Mouse (Mus musculus) limb, embryonic 14.5 days (tissue): ENCODE measurements at regions not wholly inside any gene's neighbourhood (a gene's known extent, or its start where the extent isn't known, plus 50 kb on each side); places are given as distances from the start of the nearest gene placed in this dataset.

Source experiments
- ATAC-seq: fragments of 200-750 bp; cut with Nextera tagmentation; 2 replicates; pipeline ENCODE4 v1.8.0; 2017; ENCODE audit warnings: low read depth, moderate number of reproducible peaks, moderate TSS enrichment; ENCODE audit not compliant: low FRiP score
- DNase-seq: peaks from one replicate; pipeline ENCODE4 v3.0.0-alpha.2; 2015; ENCODE audit warnings: low spot score
- H3K27ac ChIP-seq: fragments of 300-500 bp; sonication (generic); replicated peaks from 2 replicates; pipeline ENCODE4 v1.5.1; 2014; ENCODE audit warnings: low read depth, mild to moderate bottlenecking, low read length, moderate library complexity, mixed read lengths
- H3K27me3 ChIP-seq: fragments of 300-500 bp; sonication (generic); 2 replicates; pipeline ENCODE4 v1.6.1; 2014; ENCODE audit warnings: low read length, mixed read lengths; ENCODE audit not compliant: control insufficient read depth, insufficient read depth
- H3K36me3 ChIP-seq: fragments of 300-500 bp; sonication (generic); 2 replicates; pipeline ENCODE4 v1.6.1; 2014; ENCODE audit warnings: mild to moderate bottlenecking, low read length, moderate library complexity, mixed read lengths; ENCODE audit not compliant: control insufficient read depth, insufficient read depth
- H3K4me1 ChIP-seq: fragments of 300-500 bp; sonication (generic); 2 replicates; pipeline ENCODE4 v1.6.1; 2014; ENCODE audit warnings: antibody characterized with exemption, low read length, mixed read lengths; ENCODE audit not compliant: control insufficient read depth, insufficient read depth
- H3K4me2 ChIP-seq: fragments of 300-500 bp; sonication (generic); replicated peaks from 2 replicates; pipeline ENCODE4 v1.6.1; 2014; ENCODE audit warnings: low read depth, mild to moderate bottlenecking, low read length, moderate library complexity; ENCODE audit not compliant: severe bottlenecking
- H3K4me3 ChIP-seq: fragments of 300-500 bp; sonication (generic); replicated peaks from 2 replicates; pipeline ENCODE4 v1.5.1; 2014; ENCODE audit warnings: low read length
- H3K9ac ChIP-seq: fragments of 300-500 bp; sonication (generic); 2 replicates; pipeline ENCODE4 v1.6.1; 2014; ENCODE audit warnings: mild to moderate bottlenecking, low read depth, low read length, moderate library complexity; ENCODE audit not compliant: severe bottlenecking
- H3K9me3 ChIP-seq: fragments of 300-500 bp; sonication (generic); 2 replicates; pipeline ENCODE4 v1.6.1; 2016; ENCODE audit warnings: low read length; ENCODE audit not compliant: control insufficient read depth
- POLR2A ChIP-seq: fragments of 200-500 bp; IDR thresholded peaks from 2 replicates; pipeline ENCODE4 v1.8.0; 2012; ENCODE audit warnings: inconsistent platforms, mild to moderate bottlenecking, moderate library complexity, borderline replicate concordance; ENCODE audit not compliant: insufficient read depth, insufficient read length; ENCODE audit errors: extremely low read depth
- WGBS: fragments of 180-500 bp; shearing (Covaris S2); extraction: QIAGEN DNeasy Blood & Tissue Kit; methylation state at CpG from one replicate; pipeline ENCODE4 v1.1.7; 2014; 5-methylcytosine and 5-hydroxymethylcytosine counted together

GRCm38 (mm10) chr13:37658519-37658918 is 119.7 kb upstream of the Rreb1 start:
- Histone ChIP-seq H3K9ac (no peak overlapping the region), H3K9me3 (no peaks in the 10 kb centered on the region), H3K4me3 (no peak overlapping the region), H3K27me3 (no peaks in the 10 kb centered on the region), H3K4me2 (no peak overlapping the region), H3K36me3 (no peaks in the 10 kb centered on the region), H3K4me1 (no peaks in the 10 kb centered on the region), H3K27ac (no peak overlapping the region)
- DNase-seq = no peak
- no peak for TF ChIP-seq POLR2A
- ATAC-seq = no peak
- 79% methylated on average over 6 of the region's 6 CpGs for WGBS

GRCm38 (mm10) chr13:37660083-37660482 is 118.1 kb upstream of the Rreb1 start:
- no peak for TF ChIP-seq POLR2A
- no peak overlapping the region for H3K9ac ChIP-seq
- no peak for ATAC-seq
- no peak overlapping the region for H3K4me2 ChIP-seq
- DNase-seq = no peak
- no peaks in the 10 kb centered on the region for H3K9me3 ChIP-seq
- no peak overlapping the region for H3K27ac ChIP-seq
- H3K4me3 ChIP-seq = no peak overlapping the region
- H3K27me3 ChIP-seq = no peaks in the 10 kb centered on the region
- 94% methylated on average over 4 of the region's 4 CpGs for WGBS
- H3K36me3 ChIP-seq = no peaks in the 10 kb centered on the region
- no peaks in the 10 kb centered on the region for H3K4me1 ChIP-seq

GRCm38 (mm10) chr13:37660668-37661067 is 117.5 kb upstream of the Rreb1 start:
- no peak overlapping the region for H3K27ac ChIP-seq
- no peak overlapping the region for H3K4me2 ChIP-seq
- H3K4me3 ChIP-seq = no peak overlapping the region
- no peaks in the 10 kb centered on the region for H3K36me3 ChIP-seq
- TF ChIP-seq POLR2A = no peak
- H3K9me3 ChIP-seq = no peaks in the 10 kb centered on the region
- no peaks in the 10 kb centered on the region for H3K4me1 ChIP-seq
- no peaks in the 10 kb centered on the region for H3K27me3 ChIP-seq
- DNase-seq = no peak
- no peak overlapping the region for H3K9ac ChIP-seq
- no peak; the same call in 1 of the 2 replicates for ATAC-seq

- WGBS = 56% methylated on average over 2 of the region's 2 CpGs
- Histone ChIP-seq H3K27ac (no peak overlapping the region), H3K4me3 (no peak overlapping the region), H3K9ac (no peak overlapping the region), H3K36me3 (no peaks in the 10 kb centered on the region), H3K4me2 (no peak overlapping the region), H3K9me3 (no peaks in the 10 kb centered on the region), H3K4me1 (no peaks in the 10 kb centered on the region), H3K27me3 (no peaks in the 10 kb centered on the region)
- TF ChIP-seq POLR2A = no peak
- DNase-seq (no peak), ATAC-seq (no peak)
Observed at GRCm38 (mm10) chr13:37664116-37664515, 114.1 kb upstream of the Rreb1 start.

- Histone ChIP-seq H3K9ac (no peak overlapping the region), H3K4me2 (no peak overlapping the region), H3K4me3 (no peak overlapping the region), H3K36me3 (no peaks in the 10 kb centered on the region), H3K9me3 (no peaks in the 10 kb centered on the region), H3K27ac (no peak overlapping the region), H3K27me3 (no peaks in the 10 kb centered on the region), H3K4me1 (no peaks in the 10 kb centered on the region)
- 79% methylated on average over 21 of the region's 22 CpGs for WGBS
- no peak for TF ChIP-seq POLR2A
- DNase-seq (peak; percentile 61), ATAC-seq (peak; percentile 84)
Observed at GRCm38 (mm10) chr13:37666207-37667003, 111.8 kb upstream of the Rreb1 start.
